Mouse (Mus musculus) pancreas, adult 10 weeks (tissue): ENCODE results near the gene Dcaf15. TPM values are rescaled to one million over a fixed set of nuclear protein-coding genes. Genes with fewer than 3 reads are reported as not detected.

Source experiments
- polyA plus RNA-seq: library from polyadenylated mRNA; stranded (reverse); fragments of 350-450 nt; fragmentation: Illumina TruSeq; extraction: RNeasy Lipid Tissue Mini Kit (QIAGEN cat#74804); gene quantifications from one replicate; pipeline ENCODE4 v1.2.3, GENCODE M21; 2015; ENCODE audit warnings: low read depth, low replicate concordance; ENCODE audit not compliant: insufficient read depth

The Dcaf15 gene
- 4.5 TPM for polyA plus RNA-seq

DNA sequence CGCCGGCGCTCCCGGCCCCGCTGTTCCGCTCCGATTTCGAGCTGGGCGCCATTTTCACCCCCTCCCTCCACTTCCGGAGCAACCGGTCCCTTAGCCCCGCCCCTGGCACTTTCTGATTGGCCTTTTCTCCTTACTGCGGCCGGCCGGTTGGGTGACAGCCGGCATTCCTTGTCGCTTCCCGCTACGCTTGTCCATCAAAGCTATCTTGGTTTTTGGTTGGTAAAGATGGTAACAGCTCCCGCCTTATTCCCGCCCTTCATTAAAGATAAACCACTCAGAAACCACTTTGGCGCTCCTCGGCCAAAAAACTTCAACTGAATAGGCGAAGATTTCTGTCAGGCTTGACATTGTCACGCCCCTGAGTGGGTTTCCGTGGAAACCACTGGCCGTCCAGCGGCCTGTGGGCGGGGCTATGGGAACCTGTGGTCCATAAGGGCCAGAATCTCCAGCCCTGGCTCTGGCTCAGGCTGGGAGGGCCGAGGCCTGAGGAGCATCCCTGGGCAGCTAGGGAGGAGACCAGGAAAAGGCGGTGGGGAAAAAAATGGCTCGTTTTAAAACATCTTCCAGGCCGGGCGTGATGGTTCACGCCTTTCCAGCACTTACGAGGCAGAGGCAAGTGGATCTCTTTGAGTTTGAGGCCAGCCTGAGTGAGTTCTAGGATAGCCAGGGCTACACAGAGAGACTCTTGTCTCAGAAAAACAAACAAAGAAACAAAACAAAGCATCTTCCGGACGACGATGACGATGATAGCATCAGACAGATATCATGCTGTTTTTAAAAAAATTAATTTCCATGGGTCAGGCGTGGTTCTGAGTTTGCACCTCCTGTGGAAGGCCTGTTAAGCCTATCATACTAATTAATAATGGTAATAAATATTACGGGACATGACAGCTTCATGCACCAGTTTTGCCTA lies at the start of gene Dcaf15:
Gene Dcaf15 (minus strand): TSS at position 72 of the 913 bp plus-strand sequence.

DNA sequence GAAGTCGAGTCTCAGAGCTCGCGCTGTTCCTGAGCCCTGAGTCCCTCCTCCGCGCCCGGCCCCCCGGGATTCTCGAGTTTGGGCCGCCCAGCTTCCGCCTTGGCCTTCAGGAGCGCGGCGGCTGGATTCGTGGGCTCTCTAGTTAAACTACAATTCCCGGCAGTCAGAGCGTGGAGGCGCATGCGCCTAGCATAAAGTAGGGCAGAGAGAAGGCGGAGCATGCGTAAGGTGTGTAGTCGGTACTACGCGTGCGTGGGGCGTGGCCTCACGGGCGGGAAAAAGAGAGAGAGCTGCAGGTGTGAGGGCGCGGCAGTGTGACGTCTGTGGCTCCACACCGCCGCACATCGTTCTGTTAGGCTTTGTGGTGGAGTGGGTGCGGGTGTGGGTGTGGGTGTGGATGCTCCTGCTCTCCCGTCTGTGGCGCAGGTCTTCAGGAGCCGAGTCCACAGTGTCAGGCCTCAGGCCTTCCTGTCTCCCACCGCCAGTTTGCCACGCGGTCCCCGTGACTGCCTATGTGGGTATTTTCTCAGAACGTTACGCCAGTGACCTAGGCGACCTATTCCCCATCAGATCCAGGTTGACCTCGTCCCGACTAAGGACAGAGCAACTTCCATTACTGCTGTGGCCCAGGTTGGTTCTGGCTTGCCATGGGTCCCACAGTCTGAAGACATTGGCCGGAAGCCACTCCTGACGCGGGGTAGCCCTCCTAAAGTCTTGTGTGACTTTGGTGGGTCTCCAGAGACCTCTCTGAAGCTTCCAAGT lies 43.4 kb upstream of the Dcaf15 start, which contains the start of the genes Cc2d1a and 4930432K21Rik:
Gene Cc2d1a (minus strand): TSS at position 168 of the 762 bp plus-strand sequence.
Gene 4930432K21Rik (plus strand): TSS at position 257 of the 762 bp plus-strand sequence.

DNA sequence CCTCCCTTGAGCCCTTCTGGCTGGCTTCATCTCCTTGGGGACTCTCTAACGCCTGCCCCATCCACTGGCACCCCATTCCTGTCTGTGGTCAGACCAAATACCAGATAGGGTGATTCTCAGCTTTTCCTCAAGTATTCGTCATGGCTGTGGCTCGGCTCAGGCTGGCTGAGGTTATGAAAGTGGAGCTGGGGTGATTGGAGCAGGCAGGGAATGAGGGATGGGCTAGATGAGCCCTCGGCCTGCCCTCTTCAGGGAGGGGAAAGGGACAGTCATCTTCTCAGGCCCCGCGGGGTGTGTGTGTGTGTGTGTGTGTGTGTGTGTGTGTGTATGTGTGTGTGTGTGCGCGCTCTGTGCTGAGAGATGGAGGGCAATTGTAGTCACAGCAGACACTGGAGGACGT lies 21.1 kb upstream of the Dcaf15 start, which contains the start of gene Podnl1:
Gene Podnl1 (plus strand): TSS at position 334 of the 400 bp plus-strand sequence.

DNA sequence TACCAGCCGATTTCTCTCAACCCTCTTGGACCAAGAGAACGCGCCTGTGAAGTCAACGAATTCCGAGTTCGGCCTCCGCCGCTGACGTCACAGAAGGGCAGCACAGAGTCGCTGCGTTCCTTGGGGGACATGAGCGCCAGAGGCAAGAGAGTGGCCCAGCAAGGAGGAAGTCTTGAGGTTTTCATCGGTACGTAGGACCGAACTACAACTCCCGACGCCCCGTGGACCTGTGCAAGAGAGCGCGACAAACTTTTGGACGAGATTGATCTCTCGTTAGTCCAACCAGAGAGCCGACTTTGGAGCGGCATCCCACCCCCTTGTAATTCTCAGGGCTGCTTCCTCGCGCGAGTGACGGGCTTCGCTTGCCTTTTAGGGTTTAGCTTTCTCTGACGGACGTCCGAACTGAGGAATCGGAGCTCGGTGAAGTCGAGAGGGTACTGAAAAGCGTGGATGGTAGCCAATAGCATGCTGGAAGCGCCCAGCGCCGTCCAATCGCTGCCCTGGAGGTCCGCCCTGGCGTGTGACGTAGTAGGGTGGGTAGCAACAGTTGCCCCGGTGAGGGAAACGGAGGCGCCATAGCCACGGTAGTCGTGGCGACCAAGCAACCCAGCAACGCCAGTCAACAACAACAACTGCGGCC lies 38.2 kb downstream of the Dcaf15 start, which contains the start of gene Rfx1:
Gene Rfx1 (plus strand): TSS at position 544 of the 640 bp plus-strand sequence.

DNA sequence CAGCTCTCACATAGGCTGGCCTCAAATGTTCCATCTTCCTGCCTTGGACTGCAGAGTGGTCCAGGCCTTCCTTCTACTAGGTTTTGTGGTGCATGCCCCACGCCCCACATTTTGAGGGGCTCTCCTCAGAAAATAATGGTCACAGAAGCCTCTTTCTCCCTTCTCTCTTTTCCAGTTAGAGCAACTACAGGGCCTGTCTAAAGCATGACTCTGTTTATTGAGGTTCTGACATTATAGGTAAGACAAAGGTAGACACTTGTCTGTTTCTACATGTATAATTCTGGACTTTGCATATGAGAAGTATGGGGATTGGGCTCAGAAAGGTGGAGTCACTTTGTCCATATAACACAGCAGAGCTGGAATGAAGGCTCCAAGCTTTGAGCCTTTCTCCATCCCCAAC lies 39.5 kb downstream of the Dcaf15 start, which contains the start of gene Gm10643:
Gene Gm10643 (minus strand): TSS at position 101 of the 400 bp plus-strand sequence.

Other genes with a start within 250 kb of the Dcaf15 start
- 7.4 TPM for gene Adgrl1, start 204.7 kb downstream of the Dcaf15 start, polyA plus RNA-seq
- gene Gm10644, start 149.6 kb downstream of the Dcaf15 start, polyA plus RNA-seq: 1.7 TPM
- gene Asf1b, start 149.3 kb downstream of the Dcaf15 start, polyA plus RNA-seq: 0.78 TPM
- gene Prkaca, start 131.8 kb downstream of the Dcaf15 start, polyA plus RNA-seq: 14.2 TPM
- 15.6 TPM for gene Samd1, start 107.1 kb downstream of the Dcaf15 start, polyA plus RNA-seq
- gene 1700067K01Rik, start 103.3 kb downstream of the Dcaf15 start, polyA plus RNA-seq: not detected
- gene 2210011C24Rik, start 92.6 kb downstream of the Dcaf15 start, polyA plus RNA-seq: not detected
- gene Palm3, start 83.3 kb downstream of the Dcaf15 start, polyA plus RNA-seq: 2.5 TPM
- gene Il27ra, start 62.2 kb downstream of the Dcaf15 start, polyA plus RNA-seq: 0.90 TPM
- gene Rln3, start 59.8 kb downstream of the Dcaf15 start, polyA plus RNA-seq: not detected
- not detected for gene Gm10643, start 39.6 kb downstream of the Dcaf15 start, polyA plus RNA-seq
- 5.4 TPM for gene Rfx1, start 37.9 kb downstream of the Dcaf15 start, polyA plus RNA-seq
- not detected for gene Podnl1, start 21.2 kb upstream of the Dcaf15 start, polyA plus RNA-seq
- 6.1 TPM for gene Cc2d1a, start 43.2 kb upstream of the Dcaf15 start, polyA plus RNA-seq
- gene 4930432K21Rik, start 43.3 kb upstream of the Dcaf15 start, polyA plus RNA-seq: not detected
- not detected for gene Nanos3, start 80.4 kb upstream of the Dcaf15 start, polyA plus RNA-seq
- 0.96 TPM for gene Zswim4, start 132.3 kb upstream of the Dcaf15 start, polyA plus RNA-seq
- gene D8Ertd738e, start 145.0 kb upstream of the Dcaf15 start, polyA plus RNA-seq: 75.9 TPM
- gene Mri1, start 152.6 kb upstream of the Dcaf15 start, polyA plus RNA-seq: 6.5 TPM
- 9.7 TPM for gene Ccdc130, start 165.6 kb upstream of the Dcaf15 start, polyA plus RNA-seq